Mouse (Mus musculus): Measurements from ENCODE around the gene Vav3. TPM values are rescaled to one million over a fixed set of nuclear protein-coding genes. Genes with fewer than 3 reads are reported as not detected.
A peak's percentile ranks its signal among the peaks of the same experiment; 100 is the strongest.

Vav3 gene
- polyA plus RNA-seq, 1 experiment from 2014 or later: 15.4 TPM

DNA sequence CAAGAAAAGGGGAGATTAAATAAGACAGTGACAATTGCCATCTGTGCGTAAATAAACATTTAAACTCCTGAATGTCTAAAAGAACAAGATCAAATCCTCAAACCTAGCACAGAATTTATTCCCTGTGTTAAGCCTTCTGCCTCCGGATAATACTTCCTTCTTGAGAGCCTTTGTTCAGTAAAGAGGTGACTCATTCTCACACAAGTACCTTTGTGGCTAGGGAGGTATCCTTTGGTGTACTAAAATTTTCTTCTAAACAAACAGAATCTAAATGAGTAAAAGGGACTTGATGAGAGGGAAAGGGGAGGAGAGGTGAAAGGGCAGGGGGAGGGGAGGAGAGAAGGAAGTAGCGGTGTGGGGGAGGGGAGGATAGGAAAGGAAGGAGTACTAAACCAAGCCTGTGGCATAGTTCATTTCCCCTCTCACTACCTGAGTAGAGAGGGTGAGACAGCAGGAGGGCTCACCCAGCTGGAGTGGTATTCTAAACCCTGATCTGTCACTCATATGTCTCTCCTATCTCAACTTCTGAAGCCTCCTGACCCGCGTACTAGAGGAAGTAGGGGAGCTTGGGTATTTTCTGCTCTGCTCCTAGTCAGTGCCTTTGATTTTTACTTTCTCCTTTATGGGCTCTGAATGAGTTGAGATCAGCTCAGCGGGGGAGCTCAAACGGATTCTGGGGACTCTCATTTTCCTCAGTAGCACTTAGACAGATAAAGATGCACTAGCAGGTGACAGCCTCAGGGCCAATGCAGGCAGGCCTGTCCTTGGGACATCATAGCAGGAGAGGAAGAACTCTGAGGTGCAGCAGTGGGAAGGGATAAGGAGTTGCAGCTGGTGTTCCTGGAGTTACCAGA lies 16.8 kb upstream of the Vav3 start:
- no peak for ATAC-seq (ENCODE audit: low FRiP score, low read depth)
- H3K36me3 ChIP-seq: no peaks in the 10 kb centered on the region
- no peak overlapping the region for H3K27ac ChIP-seq (replicated peaks)
- no peak overlapping the region for H3K4me2 ChIP-seq
- 66% methylated on average over 7 of the region's 7 CpGs for WGBS
- no peak overlapping the region for H3K9ac ChIP-seq
- H3K9me3 ChIP-seq: no peaks in the 10 kb centered on the region
- H3K4me3 ChIP-seq: no peak overlapping the region
- H3K4me1 ChIP-seq (replicated peaks): no peaks in the 10 kb centered on the region
- H3K27me3 ChIP-seq: no peaks in the 10 kb centered on the region

DNA sequence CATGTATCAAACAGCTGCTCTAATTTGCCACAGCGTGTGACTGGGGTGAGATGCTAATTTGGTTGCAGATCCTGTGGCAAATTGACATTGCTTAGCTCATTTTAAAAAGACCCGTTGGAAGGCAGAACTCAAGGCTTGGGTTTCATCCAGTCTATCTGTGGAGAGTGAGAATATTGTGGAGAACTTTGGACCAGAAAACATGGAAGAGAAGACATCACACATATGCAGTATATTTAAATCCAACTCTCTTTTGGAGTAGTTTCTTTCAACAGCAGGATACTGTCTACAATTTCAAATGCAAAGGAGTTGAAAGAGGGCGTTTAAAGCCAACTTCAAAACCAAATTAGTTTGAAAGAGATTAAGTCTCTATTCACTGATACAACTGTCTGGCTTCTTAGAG lies 13.3 kb upstream of the Vav3 start:
- no peak for ATAC-seq (ENCODE audit: low FRiP score, low read depth)
- H3K27ac ChIP-seq (replicated peaks): no peak overlapping the region
- WGBS: 58% methylated on average over 3 of the region's 3 CpGs
- H3K27me3 ChIP-seq: no peaks in the 10 kb centered on the region
- no peaks in the 10 kb centered on the region for H3K9me3 ChIP-seq
- H3K9ac ChIP-seq: no peak overlapping the region
- no peak overlapping the region for H3K4me2 ChIP-seq
- no peaks in the 10 kb centered on the region for H3K36me3 ChIP-seq
- H3K4me1 ChIP-seq (replicated peaks): no peaks in the 10 kb centered on the region
- H3K4me3 ChIP-seq: no peak overlapping the region

GRCm38 (mm10) chr3:109332755-109333154 lies 7.7 kb upstream of the Vav3 start:
- Histone ChIP-seq H3K27me3 (no peaks in the 10 kb centered on the region), H3K4me2 (no peak overlapping the region), H3K27ac (replicated peaks) (no peak overlapping the region), H3K4me1 (replicated peaks) (no peaks in the 10 kb centered on the region), H3K36me3 (no peaks in the 10 kb centered on the region), H3K9me3 (no peaks in the 10 kb centered on the region), H3K4me3 (no peak overlapping the region), H3K9ac (no peak overlapping the region)
- ATAC-seq (ENCODE audit: low FRiP score, low read depth): no peak
- WGBS: 47% methylated on average over 5 of the region's 5 CpGs

DNA sequence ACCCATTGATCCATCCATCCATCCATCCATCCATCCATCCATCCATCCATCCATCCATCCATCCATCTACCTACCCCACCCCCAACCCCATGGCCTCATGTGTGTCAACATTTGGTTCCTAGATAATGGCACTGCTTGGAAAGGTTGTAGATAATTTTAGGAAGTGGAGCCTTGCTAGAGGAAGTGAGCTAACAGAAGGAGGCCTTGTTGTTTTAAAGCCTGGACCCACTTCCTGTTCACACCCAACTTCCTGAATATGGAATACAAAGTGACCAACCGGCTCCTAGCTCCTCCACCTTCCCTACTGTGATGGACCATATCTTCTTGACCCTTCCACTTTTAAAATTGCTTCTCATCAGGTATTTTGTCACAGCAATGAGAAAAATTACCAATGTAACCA lies 5.0 kb upstream of the Vav3 start:
- no peak overlapping the region for H3K4me3 ChIP-seq
- no peaks in the 10 kb centered on the region for H3K27me3 ChIP-seq
- H3K27ac ChIP-seq (replicated peaks): no peak overlapping the region
- no peaks in the 10 kb centered on the region for H3K36me3 ChIP-seq
- no peak overlapping the region for H3K9ac ChIP-seq
- no peaks in the 10 kb centered on the region for H3K9me3 ChIP-seq
- no peak for ATAC-seq (ENCODE audit: low FRiP score, low read depth)
- H3K4me1 ChIP-seq (replicated peaks): peaks cover 7% of the 10 kb centered on the region
- 78% methylated on average over 1 of the region's 1 CpGs for WGBS
- H3K4me2 ChIP-seq: no peak overlapping the region

DNA sequence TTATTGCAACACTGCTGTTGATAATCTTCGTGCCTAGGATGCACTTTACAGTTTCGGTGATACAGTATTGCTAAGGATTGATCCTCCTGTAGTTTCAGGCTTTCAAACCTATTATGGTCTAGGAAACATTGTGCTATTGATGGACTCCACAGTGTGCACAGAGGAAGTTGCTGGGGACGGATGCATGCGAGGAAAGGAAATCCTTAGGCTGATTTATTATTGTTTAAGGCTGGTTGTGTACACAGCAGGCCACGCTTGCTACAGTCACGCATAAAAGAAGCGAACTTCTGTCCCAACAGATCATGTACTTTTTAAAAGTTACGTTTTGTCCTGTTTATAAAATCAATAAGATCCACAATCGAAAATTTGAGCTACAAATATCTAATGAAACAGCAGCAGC lies 1.2 kb upstream of the Vav3 start:
- H3K27me3 ChIP-seq: no peaks in the 10 kb centered on the region
- no peak overlapping the region for H3K9ac ChIP-seq
- no peaks in the 10 kb centered on the region for H3K36me3 ChIP-seq
- peaks cover 23% of the 10 kb centered on the region for H3K4me1 ChIP-seq (replicated peaks)
- no peak overlapping the region; the same call in 1 of the 2 replicates for H3K4me3 ChIP-seq
- no peaks in the 10 kb centered on the region for H3K9me3 ChIP-seq
- 70% methylated on average over 9 of the region's 9 CpGs for WGBS
- ATAC-seq (ENCODE audit: low FRiP score, low read depth): no peak
- H3K27ac ChIP-seq (replicated peaks): peak overlapping the region; percentile 92; the same call in 1 of the 2 replicates
- H3K4me2 ChIP-seq: peak overlapping the region; percentile 90

GRCm38 (mm10) chr3:109339941-109340273 lies 546 bp upstream of the Vav3 start:
- H3K27me3 ChIP-seq: no peaks in the 10 kb centered on the region
- H3K4me2 ChIP-seq: peak overlapping the region; percentile 90
- peak overlapping the region; percentile 79 for H3K9ac ChIP-seq
- H3K27ac ChIP-seq (replicated peaks): peak overlapping the region; percentile 92
- no peaks in the 10 kb centered on the region for H3K36me3 ChIP-seq
- whole genome bisulfite sequencing: under 1% methylated on average over 9 of the region's 9 CpGs
- no peak for ATAC-seq (ENCODE audit: low FRiP score, low read depth)
- peak overlapping the region; percentile 90 for H3K4me3 ChIP-seq
- H3K4me1 ChIP-seq (replicated peaks): peaks cover 23% of the 10 kb centered on the region
- no peaks in the 10 kb centered on the region for H3K9me3 ChIP-seq

GRCm38 (mm10) chr3:109341071-109341480 lies 623 bp downstream of the Vav3 start:
- H3K27me3 ChIP-seq: no peaks in the 10 kb centered on the region
- peak overlapping the region; percentile 92 for H3K27ac ChIP-seq (replicated peaks)
- H3K4me2 ChIP-seq: peak overlapping the region; percentile 90
- H3K9me3 ChIP-seq: no peaks in the 10 kb centered on the region
- under 1% methylated on average over 18 of the region's 18 CpGs for WGBS
- no peak; the same call in 1 of the 2 replicates for ATAC-seq (ENCODE audit: low FRiP score, low read depth)
- H3K36me3 ChIP-seq: no peaks in the 10 kb centered on the region
- H3K4me1 ChIP-seq (replicated peaks): peaks cover 23% of the 10 kb centered on the region
- peak overlapping the region; percentile 79 for H3K9ac ChIP-seq
- peak overlapping the region; percentile 90 for H3K4me3 ChIP-seq

GRCm38 (mm10) chr3:109341631-109342030 lies 1.2 kb downstream of the Vav3 start:
- peak overlapping the region; percentile 90 for H3K4me3 ChIP-seq
- no peak for ATAC-seq (ENCODE audit: low FRiP score, low read depth)
- no peak overlapping the region for H3K27ac ChIP-seq (replicated peaks)
- peak overlapping the region; percentile 90 for H3K4me2 ChIP-seq
- WGBS: 4% methylated on average over 8 of the region's 8 CpGs
- H3K9ac ChIP-seq: peak overlapping the region; percentile 79
- H3K4me1 ChIP-seq (replicated peaks): peaks cover 23% of the 10 kb centered on the region
- H3K36me3 ChIP-seq: no peaks in the 10 kb centered on the region
- no peaks in the 10 kb centered on the region for H3K27me3 ChIP-seq
- no peaks in the 10 kb centered on the region for H3K9me3 ChIP-seq

DNA sequence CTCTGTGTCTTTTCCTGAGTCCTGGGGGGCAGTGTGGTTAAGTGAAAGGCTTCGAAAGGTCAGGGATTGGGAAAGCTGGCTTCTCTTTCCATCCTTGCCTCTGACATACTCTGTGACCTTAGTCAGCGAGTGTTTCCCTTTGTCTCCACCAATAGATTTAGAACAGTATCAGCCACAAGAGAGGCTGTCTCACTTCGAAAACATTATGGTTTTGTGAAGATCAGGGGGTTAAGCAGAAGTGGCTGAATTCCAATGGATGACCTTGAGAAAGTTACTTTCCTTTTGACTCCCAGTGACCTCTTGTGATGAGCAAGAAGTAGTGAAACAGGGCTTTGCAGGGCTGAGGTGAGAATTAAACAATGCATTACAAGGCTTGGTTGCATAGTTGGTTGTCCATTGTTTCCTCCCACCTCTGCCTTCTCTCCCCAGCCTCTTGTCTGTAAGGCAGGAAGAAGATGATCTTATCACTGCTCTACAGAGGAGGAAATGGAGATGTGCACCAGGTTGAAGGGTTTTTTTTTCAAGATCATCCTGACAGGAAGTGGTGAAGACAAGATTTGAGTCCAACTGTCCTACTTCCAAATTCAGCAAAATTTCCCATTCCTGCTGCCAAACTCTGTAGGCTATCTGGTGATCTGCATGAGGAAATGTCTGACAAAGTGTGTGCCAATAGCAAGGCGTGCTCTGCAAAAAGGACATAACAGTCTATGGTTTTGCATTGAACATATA lies 11.7 kb downstream of the Vav3 start:
- 87% methylated on average over 4 of the region's 4 CpGs for WGBS
- no peak overlapping the region for H3K27ac ChIP-seq (replicated peaks)
- H3K4me3 ChIP-seq: no peak overlapping the region
- H3K9me3 ChIP-seq: no peaks in the 10 kb centered on the region
- no peaks in the 10 kb centered on the region for H3K27me3 ChIP-seq
- no peaks in the 10 kb centered on the region; the same call in 1 of the 2 replicates for H3K4me1 ChIP-seq (replicated peaks)
- ATAC-seq (ENCODE audit: low FRiP score, low read depth): no peak
- no peak overlapping the region for H3K4me2 ChIP-seq
- no peaks in the 10 kb centered on the region for H3K36me3 ChIP-seq
- no peak overlapping the region for H3K9ac ChIP-seq

GRCm38 (mm10) chr3:109352690-109353089 lies 12.2 kb downstream of the Vav3 start:
- no peak overlapping the region for H3K27ac ChIP-seq (replicated peaks)
- no peak overlapping the region for H3K4me3 ChIP-seq
- H3K36me3 ChIP-seq: no peaks in the 10 kb centered on the region
- no peak overlapping the region for H3K9ac ChIP-seq
- no peaks in the 10 kb centered on the region for H3K9me3 ChIP-seq
- ATAC-seq (ENCODE audit: low FRiP score, low read depth): no peak
- WGBS: 89% methylated on average over 6 of the region's 6 CpGs
- no peaks in the 10 kb centered on the region; the same call in 1 of the 2 replicates for H3K4me1 ChIP-seq (replicated peaks)
- H3K4me2 ChIP-seq: no peak overlapping the region
- no peaks in the 10 kb centered on the region for H3K27me3 ChIP-seq

DNA sequence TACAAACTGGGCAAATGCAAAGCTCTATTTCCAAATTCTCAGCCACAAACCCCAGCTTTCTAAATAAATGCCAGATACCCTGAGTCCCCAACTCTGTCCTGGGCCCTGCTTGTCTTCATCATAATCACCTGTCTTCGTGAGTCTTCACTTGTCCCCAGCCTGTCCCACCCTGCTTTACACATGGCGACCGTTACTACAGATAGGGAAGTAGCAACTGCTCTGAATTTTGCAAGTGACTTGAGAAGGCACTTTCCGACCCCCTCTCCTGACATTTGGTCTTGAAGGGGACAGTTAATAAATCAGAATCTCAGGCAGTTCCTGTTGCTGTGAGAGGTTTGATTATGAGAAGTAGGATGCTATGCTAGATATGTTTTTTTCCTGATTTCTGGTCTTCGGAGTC lies 13.4 kb downstream of the Vav3 start:
- H3K4me3 ChIP-seq: no peak overlapping the region
- 92% methylated on average over 5 of the region's 5 CpGs for WGBS
- no peak overlapping the region for H3K27ac ChIP-seq (replicated peaks)
- no peak for ATAC-seq (ENCODE audit: low FRiP score, low read depth)
- H3K9me3 ChIP-seq: no peaks in the 10 kb centered on the region
- no peak overlapping the region for H3K4me2 ChIP-seq
- no peaks in the 10 kb centered on the region for H3K36me3 ChIP-seq
- H3K9ac ChIP-seq: no peak overlapping the region
- H3K27me3 ChIP-seq: no peaks in the 10 kb centered on the region
- H3K4me1 ChIP-seq (replicated peaks): no peaks in the 10 kb centered on the region; the same call in 1 of the 2 replicates

DNA sequence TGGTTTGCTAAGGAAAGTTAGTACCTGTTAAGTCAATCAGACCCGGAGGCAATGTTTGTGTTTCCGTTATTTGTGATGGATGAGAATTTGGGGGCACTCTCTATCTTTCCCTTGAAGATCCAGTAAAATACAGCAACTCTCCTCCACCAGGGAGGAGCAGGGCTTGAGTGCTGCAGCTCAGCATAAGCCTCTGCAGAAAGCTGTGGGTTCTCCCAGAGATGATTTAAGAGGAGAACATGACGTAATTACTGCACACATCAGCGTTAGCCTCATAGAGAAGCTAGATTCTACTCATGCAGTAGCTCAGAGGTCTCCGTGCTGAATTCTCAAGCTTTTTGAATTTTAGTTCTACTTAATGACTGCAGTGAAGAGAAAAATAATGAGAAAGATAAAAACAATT lies 14.7 kb downstream of the Vav3 start:
- Histone ChIP-seq H3K9me3 (no peaks in the 10 kb centered on the region), H3K27me3 (no peaks in the 10 kb centered on the region), H3K4me2 (no peak overlapping the region), H3K9ac (no peak overlapping the region), H3K4me3 (no peak overlapping the region), H3K4me1 (replicated peaks) (no peaks in the 10 kb centered on the region; the same call in 1 of the 2 replicates), H3K27ac (replicated peaks) (no peak overlapping the region), H3K36me3 (no peaks in the 10 kb centered on the region)
- ATAC-seq (ENCODE audit: low FRiP score, low read depth): no peak
- 74% methylated on average over 5 of the region's 5 CpGs for WGBS
